Comparison of ENCODE assay signal across 8 mouse cellular contexts in genomic region chr13:73626745-73627549, GRCm38 (mm10). TPM values are rescaled to one million over a fixed set of nuclear protein-coding genes. Genes with fewer than 3 reads are reported as not detected.
DNase-seq lines count a peak whose midpoint lies in the region; ATAC-seq and TF ChIP-seq lines count a peak whose summit lies in the region.

Gene Tert (plus strand): TSS chr13:73626911.

- H3K27me3 ChIP-seq in liver, embryonic 13.5 days: no peaks in the 10 kb centered on the region
- no peaks in the 10 kb centered on the region for H3K27me3 ChIP-seq in stomach, postnatal 0 days (ENCODE audit: control insufficient read depth, insufficient read depth, low read length)

- H3K4me1 ChIP-seq in liver, embryonic 13.5 days (replicated peaks): peaks cover 29% of the 10 kb centered on the region
- H3K4me1 ChIP-seq in stomach, postnatal 0 days (replicated peaks; ENCODE audit: control insufficient read depth, insufficient read depth): no peaks in the 10 kb centered on the region

- peak within 1 kb of the TSS; percentile 68 for H3K4me2 ChIP-seq in liver, embryonic 13.5 days
- peak within 1 kb of the TSS; percentile 90 for H3K4me2 ChIP-seq in stomach, postnatal 0 days (replicated peaks; ENCODE audit: low read depth)

- no peak for TF ChIP-seq EP300 in stomach, postnatal 0 days (optimal IDR thresholded peaks at IDR 0.05)

- 14% methylated on average over 47 of the region's 47 CpGs for WGBS in liver, embryonic 13.5 days (ENCODE audit: insufficient replicate concordance)
- WGBS in stomach, postnatal 0 days: 7% methylated on average over 47 of the region's 47 CpGs

- peak within 1 kb of the TSS; percentile 56 for H3K4me3 ChIP-seq in liver, embryonic 13.5 days (replicated peaks)
- H3K4me3 ChIP-seq in stomach, postnatal 0 days (ENCODE audit: low read depth, low read length): peak within 1 kb of the TSS; percentile 53

- no peak within 1 kb of the TSS for H3K27ac ChIP-seq in liver, embryonic 13.5 days
- H3K27ac ChIP-seq in stomach, postnatal 0 days (replicated peaks): no peak within 1 kb of the TSS

- TF ChIP-seq CTCF in stomach, postnatal 0 days (IDR thresholded peaks at IDR 0.05; ENCODE audit: low read depth): peak; percentile 62

- no peaks in the 10 kb centered on the region for H3K36me3 ChIP-seq in liver, embryonic 13.5 days
- no peaks in the 10 kb centered on the region for H3K36me3 ChIP-seq in stomach, postnatal 0 days (ENCODE audit: control insufficient read depth, insufficient read depth, low read length)

- peak; percentile 41 to 46 for DNase-seq in left cerebral cortex, adult 18-20 months (ENCODE audit: low spot score in 2 of 2)
- no peak for DNase-seq in left cerebral cortex, adult 8-10 months (ENCODE audit: low spot score in 2 of 2)
- DNase-seq in heart, adult 8-10 months (ENCODE audit: low spot score): peak; percentile 5
- DNase-seq in kidney, adult 8-10 months: peak; percentile 43 to 44
- DNase-seq in liver, embryonic 13.5 days: peak; percentile 18
- peak; percentile 68 for DNase-seq in neural tube, embryonic 10.5 days (ENCODE audit: extremely low spot score, low spot score)
- peak; percentile 68 for DNase-seq in stomach, postnatal 0 days (ENCODE audit: low spot score)

- ATAC-seq in common myeloid progenitor, adult 5-6 weeks (replicated peaks; ENCODE audit: low read depth, poor library complexity, severe bottlenecking): peak; percentile 79
- peak; percentile 56 for ATAC-seq in liver, embryonic 13.5 days (ENCODE audit: low read depth)
- peak; percentile 74 for ATAC-seq in stomach, postnatal 0 days (ENCODE audit: low FRiP score, low TSS enrichment)

- peak within 1 kb of the TSS; percentile 51 for H3K9ac ChIP-seq in liver, embryonic 13.5 days
- H3K9ac ChIP-seq in stomach, postnatal 0 days (ENCODE audit: low read length): peak within 1 kb of the TSS; percentile 62

- no peaks in the 10 kb centered on the region for H3K9me3 ChIP-seq in liver, embryonic 13.5 days (replicated peaks)
- H3K9me3 ChIP-seq in stomach, postnatal 0 days (ENCODE audit: control insufficient read depth, low read length): no peaks in the 10 kb centered on the region

RNA-seq across cellular contexts. Expression of gene Tert, which starts in this region (rescaled TPM):
- 1 to 10 TPM; 2.6 to 3.0 TPM for total RNA-seq in left cerebral cortex, adult 18-20 months (2021)
- 1 to 10 TPM; 1.8 to 4.6 (median 2.6) TPM for total RNA-seq in left cerebral cortex, adult 8-10 months (2022)
- 1.4 and 2.7 TPM in 2 replicates for total RNA-seq in common myeloid progenitor, adult 5-6 weeks (2017)
- total RNA-seq in heart, adult 8-10 months (2022): under 1 TPM in 3 of 4 experiments, not detected in 1; 0.08 to 0.28 (median 0.11) TPM
- polyA plus RNA-seq in liver, embryonic 13.5 days (2015; fragmentation: Nextera tagmentation; extraction: Ambion mirVana): 0.96 and 1.1 TPM in 2 replicates
- 0.33 and 0.52 TPM in 2 replicates for polyA plus RNA-seq in stomach, postnatal 0 days (2015; fragmentation: Nextera tagmentation; extraction: Ambion mirVana)

Comparison
In these comparisons a context has a peak if more than half of its experiments do, and no peak if none do; other contexts are left out.
1. DNase-seq: peak in left cerebral cortex, adult 18-20 months (2 of 2), kidney, adult 8-10 months (2 of 2), liver, embryonic 13.5 days (single experiment) and neural tube, embryonic 10.5 days (single experiment); none in left cerebral cortex, adult 8-10 months (0 of 2).
2. Peak in DNase-seq in heart, adult 8-10 months; RNA of the gene not detected or under 1 TPM.
3. Peak in DNase-seq, ATAC-seq, H3K4me3 ChIP-seq, H3K9ac ChIP-seq and H3K4me2 ChIP-seq in stomach, postnatal 0 days; RNA of the gene not detected or under 1 TPM.
4. Peak in every context shown above with its lines, with median percentiles within 50 percentile points of each other: ATAC-seq.